Mouse (Mus musculus) spleen, postnatal 0 days (tissue): ENCODE results near the gene Nubp1. TPM values are rescaled to one million over a fixed set of nuclear protein-coding genes. Genes with fewer than 3 reads are reported as not detected.

Experiments used
- polyA plus RNA-seq: library from polyadenylated mRNA; unstranded; fragments of >200 nt; fragmentation: Nextera tagmentation; extraction: Ambion mirVana; gene quantifications from 2 replicates; pipeline ENCODE4 v1.2.1, GENCODE M21; 2015

Gene Nubp1
- 33.2 and 33.8 TPM in 2 replicates for polyA plus RNA-seq

DNA sequence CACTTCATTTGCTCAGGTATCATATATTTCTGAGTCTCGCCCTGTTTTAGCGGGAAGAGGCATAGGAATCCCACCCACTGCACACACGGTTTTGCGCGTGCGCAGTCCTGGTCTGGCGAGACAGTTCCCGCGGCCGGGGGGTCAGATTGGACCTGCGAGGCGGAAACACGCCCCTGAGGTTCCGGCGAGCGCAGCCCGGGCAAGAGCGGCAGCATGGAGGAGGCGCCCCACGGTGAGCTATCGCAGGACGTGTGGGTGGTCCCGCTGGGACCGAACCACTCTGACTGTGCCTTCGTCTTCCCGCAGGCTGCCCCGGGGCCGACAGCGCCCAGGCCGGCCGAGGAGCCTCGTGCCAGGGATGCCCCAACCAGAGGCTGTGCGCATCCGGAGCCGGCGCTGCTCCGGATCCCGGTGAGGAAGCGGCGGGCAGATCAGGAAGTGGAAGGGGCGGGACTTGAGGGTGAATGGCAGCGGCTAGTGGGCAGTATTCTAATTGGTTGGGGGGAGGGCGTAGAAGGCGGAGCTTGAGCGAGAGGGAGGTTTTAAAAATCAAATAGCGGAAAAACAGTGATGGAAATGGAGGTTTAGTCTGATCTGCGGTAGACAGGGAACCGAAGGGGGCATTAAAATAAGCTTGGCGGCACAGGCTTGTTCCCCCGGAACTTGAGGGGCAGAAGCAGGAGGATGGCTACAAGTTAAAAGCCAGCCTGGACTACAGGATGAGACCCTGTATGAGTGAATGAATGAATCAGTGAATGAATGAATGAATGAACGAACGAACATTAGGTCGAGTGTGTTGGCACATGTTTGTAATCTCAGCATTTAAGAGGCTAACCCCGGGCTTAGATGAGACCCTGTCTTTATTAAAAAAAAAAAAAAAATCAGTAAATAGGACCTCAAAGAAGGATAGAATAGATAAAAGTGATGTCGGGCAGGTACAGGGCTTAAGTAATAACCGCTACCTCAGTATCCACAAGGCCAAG lies at the start of gene Nubp1:
Gene Nubp1, plus strand, starts transcription at position 185 of the 983 bp plus-strand sequence.

DNA sequence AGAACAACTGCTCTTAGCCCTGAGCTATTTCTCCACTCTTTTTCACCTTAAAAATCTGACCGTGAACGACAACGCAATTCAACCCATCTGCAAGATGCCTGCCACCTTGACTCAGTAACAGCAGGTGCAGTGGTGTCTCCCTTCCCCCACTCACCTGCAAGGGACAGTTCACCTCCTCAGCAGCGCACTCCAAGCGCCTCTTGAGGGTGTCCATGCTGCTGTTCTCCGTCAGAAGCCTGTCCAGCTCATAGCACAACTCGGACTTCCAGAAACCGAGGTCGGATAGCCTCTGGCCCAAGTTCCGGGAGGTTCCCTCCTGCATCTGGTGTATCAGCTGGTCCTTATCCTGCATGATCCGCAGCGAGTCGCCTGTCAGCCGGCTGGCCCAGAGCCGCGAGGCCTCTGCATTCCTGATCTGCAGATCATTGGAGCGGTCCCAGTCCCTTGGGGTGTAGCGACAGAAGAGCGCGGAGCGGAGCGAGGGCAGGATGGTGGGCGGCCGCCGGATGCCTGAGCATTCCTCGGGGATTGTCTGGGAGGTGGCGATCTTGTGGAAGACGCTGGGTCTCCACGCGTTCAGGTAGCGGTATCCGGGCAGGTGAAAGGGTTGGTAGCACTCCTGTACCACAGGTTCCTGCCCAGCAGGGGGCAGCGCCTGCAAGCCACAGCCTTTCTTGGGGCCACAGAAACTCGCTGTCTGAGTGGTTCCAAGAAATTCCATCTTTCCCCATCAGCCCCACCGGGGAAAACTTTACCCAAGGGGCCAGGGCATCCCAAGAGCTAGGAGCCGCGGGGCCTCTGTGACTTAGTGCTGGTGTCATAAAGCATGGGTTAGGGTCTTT lies 16.8 kb upstream of the Nubp1 start, which contains the start of gene Tekt5:
Gene Tekt5, minus strand, starts transcription at position 792 of the 842 bp plus-strand sequence.

DNA sequence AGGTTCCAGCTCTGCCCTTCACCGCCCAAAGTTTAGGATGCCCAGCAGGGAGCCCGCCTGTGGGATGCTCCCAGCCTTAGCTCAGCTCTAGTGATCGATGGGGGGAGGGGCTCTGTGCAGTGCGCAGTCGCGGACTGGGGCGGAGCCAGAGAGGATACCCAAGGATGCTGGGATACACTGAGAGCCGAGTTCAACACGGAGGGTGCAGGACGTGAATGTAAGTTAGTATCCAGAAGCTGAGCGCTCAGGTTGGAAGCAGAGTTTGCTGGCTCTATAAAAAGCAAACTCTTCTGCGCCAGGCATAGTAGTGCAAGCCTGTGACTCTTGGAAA lies 35.5 kb downstream of the Nubp1 start, which contains the start of gene Tvp23a:
Gene Tvp23a, minus strand, starts transcription at position 99 of the 331 bp plus-strand sequence.

Other genes starting within 250 kb of the Nubp1 start
- gene Rpl39l, start 241.7 kb upstream of the Nubp1 start, polyA plus RNA-seq: 0.23 and 0.77 TPM in 2 replicates
- gene Atf7ip2, start 219.2 kb upstream of the Nubp1 start, polyA plus RNA-seq: 0.31 and 0.46 TPM in 2 replicates
- gene Emp2, start 98.0 kb upstream of the Nubp1 start, polyA plus RNA-seq: 11.3 and 14.2 TPM in 2 replicates
- gene Tekt5, start 16.5 kb upstream of the Nubp1 start, polyA plus RNA-seq: 0.49 and 0.84 TPM in 2 replicates
- gene Tvp23a, start 35.4 kb downstream of the Nubp1 start, polyA plus RNA-seq: 0.30 and 0.35 TPM in 2 replicates
- gene Ciita, start 68.1 kb downstream of the Nubp1 start, polyA plus RNA-seq: 1.4 and 1.6 TPM in 2 replicates
- gene Dexi, start 131.1 kb downstream of the Nubp1 start, polyA plus RNA-seq: 8.0 and 8.5 TPM in 2 replicates
- gene Clec16a, start 133.4 kb downstream of the Nubp1 start, polyA plus RNA-seq: 17.6 and 22.6 TPM in 2 replicates